ENCODE assay signal across 8 mouse cellular contexts in genomic region chr2:32599409-32599808, GRCm38 (mm10). TPM values are rescaled to one million over a fixed set of nuclear protein-coding genes. Genes with fewer than 3 reads are reported as not detected.
DNase-seq lines count a peak whose midpoint lies in the region.

TSS of gene St6galnac6 (plus strand) at chr2:32599709.

- intact Hi-C loops in left cerebral cortex, postnatal 10 days (cut with DNase I) = no loop called here

- no peak for DNase-seq in left cerebral cortex, adult 18-20 months (ENCODE audit: low spot score in 2 of 2)
- DNase-seq in left cerebral cortex, adult 9 months (ENCODE audit: low spot score in 2 of 2) = no peak
- no peak for DNase-seq in adrenal gland, postnatal 36 days
- no peak for DNase-seq in gastrocnemius, postnatal 4 days (ENCODE audit: low spot score in 2 of 2)
- DNase-seq in left cerebral cortex, postnatal 10 days (ENCODE audit: extremely low spot score in 1 of 2, low spot score in 2 of 2) = no peak
- no peak for DNase-seq in cerebellum, adult 9-11 months
- no peak for DNase-seq in kidney, adult 18-20 months
- DNase-seq in thymus, postnatal 36 days = no peak

RNA-seq across cellular contexts. Expression of gene St6galnac6, which starts in this region (rescaled TPM):
- total RNA-seq in left cerebral cortex, adult 18-20 months (2021) = 100 to 1,000 TPM; 113 to 130 TPM
- total RNA-seq in adrenal gland, postnatal 36 days (2021) = 10 to 100 TPM; 38.3 to 58.1 TPM
- 10 to 100 TPM; 57.4 to 63.6 TPM for total RNA-seq in gastrocnemius, postnatal 4 days (2021)
- 100 to 1,000 TPM; 122 to 127 TPM for total RNA-seq in left cerebral cortex, postnatal 10 days (2021)
